28 mouse cellular contexts compared by ENCODE assay signal in genomic region chr16:81472925-81473324, GRCm38 (mm10).
DNase-seq lines count a peak whose midpoint lies in the region; ATAC-seq lines count a peak whose summit lies in the region.
"Had no signal": no experiment of that assay in that cellular context is flagged by ENCODE, and none has a peak within 500 bp of the region (broad histone marks: within the 10 kb centered on the region; RNA-seq: fewer than 3 reads in every experiment).

No protein-coding gene starts in this region.

- H3K9ac ChIP-seq in forebrain, embryonic 14.5 days (ENCODE audit: low read length), result no peak overlapping the region
- H3K9ac ChIP-seq in midbrain, embryonic 13.5 days (replicated peaks), result no peak overlapping the region
- no peak overlapping the region for H3K9ac ChIP-seq in midbrain, embryonic 15.5 days
- H3K9ac ChIP-seq: embryonic facial prominence, embryonic 13.5 days; embryonic facial prominence, embryonic 15.5 days; forebrain, embryonic 13.5 days had no signal

- no peaks in the 10 kb centered on the region for H3K9me3 ChIP-seq in forebrain, embryonic 14.5 days (replicated peaks; ENCODE audit: control insufficient read depth, low read length)
- no peaks in the 10 kb centered on the region for H3K9me3 ChIP-seq in forebrain, embryonic 10.5 days
- H3K9me3 ChIP-seq in midbrain, embryonic 13.5 days, result no peaks in the 10 kb centered on the region
- H3K9me3 ChIP-seq in midbrain, embryonic 10.5 days (replicated peaks), result no peaks in the 10 kb centered on the region
- no peaks in the 10 kb centered on the region for H3K9me3 ChIP-seq in midbrain, embryonic 15.5 days
- H3K9me3 ChIP-seq: embryonic facial prominence, embryonic 13.5 days; embryonic facial prominence, embryonic 15.5 days; forebrain, embryonic 13.5 days; G1E had no signal

- no peaks in the 10 kb centered on the region for H3K4me1 ChIP-seq in forebrain, embryonic 14.5 days (ENCODE audit: control insufficient read depth, insufficient read depth, low read length)
- no peaks in the 10 kb centered on the region for H3K4me1 ChIP-seq in forebrain, embryonic 10.5 days
- no peaks in the 10 kb centered on the region for H3K4me1 ChIP-seq in midbrain, embryonic 13.5 days (replicated peaks)
- no peaks in the 10 kb centered on the region for H3K4me1 ChIP-seq in midbrain, embryonic 10.5 days
- H3K4me1 ChIP-seq in midbrain, embryonic 15.5 days, result no peaks in the 10 kb centered on the region
- H3K4me1 ChIP-seq: embryonic facial prominence, embryonic 13.5 days; embryonic facial prominence, embryonic 15.5 days; forebrain, embryonic 13.5 days had no signal

- H3K27ac ChIP-seq in forebrain, embryonic 14.5 days (ENCODE audit: low read depth, low read length), result no peak overlapping the region
- H3K27ac ChIP-seq in forebrain, embryonic 10.5 days, result no peak overlapping the region
- 0 out of 2 replicates have a peak overlapping the region, but pooled peaks have one; percentile 39 for H3K27ac ChIP-seq in midbrain, embryonic 13.5 days
- no peak overlapping the region for H3K27ac ChIP-seq in midbrain, embryonic 10.5 days (replicated peaks)
- no peak overlapping the region for H3K27ac ChIP-seq in midbrain, embryonic 15.5 days
- H3K27ac ChIP-seq: embryonic facial prominence, embryonic 13.5 days; embryonic facial prominence, embryonic 15.5 days; forebrain, embryonic 13.5 days had no signal

- no peak overlapping the region for H3K4me2 ChIP-seq in forebrain, embryonic 14.5 days (ENCODE audit: low read length)
- H3K4me2 ChIP-seq in midbrain, embryonic 13.5 days (replicated peaks), result no peak overlapping the region
- no peak overlapping the region for H3K4me2 ChIP-seq in midbrain, embryonic 15.5 days
- H3K4me2 ChIP-seq: embryonic facial prominence, embryonic 13.5 days; embryonic facial prominence, embryonic 15.5 days; forebrain, embryonic 13.5 days had no signal

- ATAC-seq in forebrain, embryonic 14.5 days, result no peak
- ATAC-seq in midbrain, embryonic 13.5 days, result 0 out of 2 replicates have a peak, but pooled peaks have one; percentile 34
- peak; percentile 84 for ATAC-seq in midbrain, embryonic 15.5 days (replicated peaks)
- ATAC-seq: activated CD4-positive, CD25-positive, alpha-beta regulatory T cell, adult 4 months; CD4-positive, CD25-positive, alpha-beta regulatory T cell, adult 4 months; forebrain, embryonic 13.5 days; forebrain, embryonic 16.5 days; Patski had no signal

- no peak overlapping the region for H3K4me3 ChIP-seq in forebrain, embryonic 14.5 days (ENCODE audit: low read depth, low read length)
- H3K4me3 ChIP-seq in forebrain, embryonic 10.5 days, result no peak overlapping the region
- no peak overlapping the region for H3K4me3 ChIP-seq in midbrain, embryonic 13.5 days (replicated peaks)
- no peak overlapping the region for H3K4me3 ChIP-seq in midbrain, embryonic 10.5 days
- H3K4me3 ChIP-seq in midbrain, embryonic 15.5 days, result no peak overlapping the region
- H3K4me3 ChIP-seq: embryonic facial prominence, embryonic 13.5 days; embryonic facial prominence, embryonic 15.5 days; erythroblast, embryonic 14.5 days; forebrain, embryonic 13.5 days had no signal

- peak; percentile 13 for DNase-seq in forebrain, embryonic 14.5 days (ENCODE audit: low spot score)
- DNase-seq in forebrain, embryonic 10.5 days (ENCODE audit: extremely low spot score, low spot score), result no peak
- no peak for DNase-seq in midbrain, embryonic 10.5 days (ENCODE audit: low spot score)
- DNase-seq in gastrocnemius, postnatal 25 days, result no peak
- DNase-seq in lung, postnatal 10 days, result no peak
- DNase-seq: adrenal gland, adult 8-10 months; adrenal gland, postnatal 14 days; adrenal gland, postnatal 36 days; B cell, adult 2 months; cerebellum, adult 11 months; cerebellum, adult 18-20 months; cerebellum, adult 8-10 months; cerebellum, adult 9-11 months; cerebellum, postnatal 14 days; cerebellum, postnatal 36 days; embryo, embryonic 11 days had no signal

- no peaks in the 10 kb centered on the region for H3K27me3 ChIP-seq in forebrain, embryonic 14.5 days (replicated peaks; ENCODE audit: control insufficient read depth, insufficient read depth, low read length)
- no peaks in the 10 kb centered on the region for H3K27me3 ChIP-seq in forebrain, embryonic 10.5 days (ENCODE audit: poor library complexity, severe bottlenecking)
- no peaks in the 10 kb centered on the region for H3K27me3 ChIP-seq in midbrain, embryonic 13.5 days
- no peaks in the 10 kb centered on the region for H3K27me3 ChIP-seq in midbrain, embryonic 10.5 days (ENCODE audit: low read depth, poor library complexity, severe bottlenecking)
- H3K27me3 ChIP-seq in midbrain, embryonic 15.5 days (replicated peaks), result no peaks in the 10 kb centered on the region
- H3K27me3 ChIP-seq: CH12.LX; embryonic facial prominence, embryonic 13.5 days; embryonic facial prominence, embryonic 15.5 days; forebrain, embryonic 13.5 days; Patski had no signal

- no peaks in the 10 kb centered on the region for H3K36me3 ChIP-seq in forebrain, embryonic 14.5 days (ENCODE audit: control insufficient read depth, insufficient read depth, low read length)
- H3K36me3 ChIP-seq in forebrain, embryonic 10.5 days (replicated peaks), result no peaks in the 10 kb centered on the region
- H3K36me3 ChIP-seq in midbrain, embryonic 13.5 days, result no peaks in the 10 kb centered on the region
- H3K36me3 ChIP-seq in midbrain, embryonic 10.5 days, result no peaks in the 10 kb centered on the region
- H3K36me3 ChIP-seq in midbrain, embryonic 15.5 days (replicated peaks), result no peaks in the 10 kb centered on the region
- H3K36me3 ChIP-seq: embryonic facial prominence, embryonic 13.5 days; embryonic facial prominence, embryonic 15.5 days; G1E had no signal

- WGBS in forebrain, embryonic 14.5 days, result 59% methylated on average over 1 of the region's 1 CpGs
- 73% methylated on average over 1 of the region's 1 CpGs for WGBS in forebrain, embryonic 10.5 days
- WGBS in midbrain, embryonic 13.5 days, result 68% methylated on average over 1 of the region's 1 CpGs
- WGBS in midbrain, embryonic 10.5 days, result 69% methylated on average over 1 of the region's 1 CpGs
- 30% methylated on average over 1 of the region's 1 CpGs for WGBS in midbrain, embryonic 15.5 days
